Mouse (Mus musculus) ES-E14 (cell line): Measurements from ENCODE around the gene Gp1bb. TPM values are rescaled to one million over a fixed set of nuclear protein-coding genes. Genes with fewer than 3 reads are reported as not detected.

ENCODE experiments used
- DNase-seq: peaks from one replicate; pipeline ENCODE4 v3.0.0-alpha.2; 2013; ENCODE audit warnings: low read depth, low spot score
- H3K27ac ChIP-seq: 2 replicates; pipeline ENCODE4 v1.5.1; 2012; ENCODE audit warnings: low read depth, mild to moderate bottlenecking, low read length, moderate library complexity, mixed read lengths; ENCODE audit not compliant: poor library complexity, insufficient read depth, severe bottlenecking
- H3K36me3 ChIP-seq: 2 replicates; pipeline ENCODE4 v1.6.1; 2012; ENCODE audit warnings: mild to moderate bottlenecking, low read length, moderate library complexity, mixed read lengths; ENCODE audit not compliant: control insufficient read depth, poor library complexity, insufficient read depth, severe bottlenecking
- H3K4me1 ChIP-seq, 2 experiments: fragments of 150-350 bp in 1 of 2; sonication (generic) in 1 of 2; 2 replicates each; pipeline ENCODE4 v1.6.1; 2012; ENCODE audit warnings: low read length in 2 of 2, mild to moderate bottlenecking in 1 of 2, mixed read lengths in 1 of 2; ENCODE audit not compliant: control insufficient read depth in 2 of 2, insufficient read depth in 2 of 2, poor library complexity in 1 of 2
- H3K4me3 ChIP-seq, 2 experiments: fragments of 150-350 bp in 1 of 2; sonication (generic) in 1 of 2; 2 replicates each; pipeline ENCODE4 v1.5.1; 2012; ENCODE audit warnings: low read length in 2 of 2, low read depth in 1 of 2, mild to moderate bottlenecking in 1 of 2, mixed read lengths in 1 of 2; ENCODE audit not compliant: insufficient read depth in 1 of 2, poor library complexity in 1 of 2, severe bottlenecking in 1 of 2
- H3K9ac ChIP-seq: 2 replicates; pipeline ENCODE4 v1.6.1; 2012; ENCODE audit warnings: low read depth, mild to moderate bottlenecking, low read length, mixed read lengths; ENCODE audit not compliant: poor library complexity, insufficient read depth, severe bottlenecking
- H3K9me3 ChIP-seq: fragments of 150-350 bp; sonication (generic); 2 replicates; pipeline ENCODE4 v1.6.1; 2012; ENCODE audit warnings: low read depth, mild to moderate bottlenecking, low read length; ENCODE audit not compliant: control insufficient read depth, insufficient read depth
- CHD2 ChIP-seq: IDR thresholded peaks from 2 replicates; pipeline ENCODE4 v1.6.1; 2014; ENCODE audit warnings: mild to moderate bottlenecking, low read depth, low read length, inconsistent platforms
- HCFC1 ChIP-seq: IDR thresholded peaks from 2 replicates; pipeline ENCODE4 v1.6.1; 2012; ENCODE audit warnings: low read length, inconsistent platforms, borderline replicate concordance; ENCODE audit not compliant: insufficient read depth
- MAFK ChIP-seq: IDR thresholded peaks from 2 replicates; pipeline ENCODE4 v1.6.1; 2014; ENCODE audit warnings: mild to moderate bottlenecking, low read depth, low read length, inconsistent platforms; ENCODE audit not compliant: insufficient read depth
- ZC3H11A ChIP-seq: IDR thresholded peaks from 2 replicates; pipeline ENCODE4 v1.6.1; 2012; ENCODE audit warnings: low read depth, mild to moderate bottlenecking, inconsistent platforms, low read length, borderline replicate concordance
- ZNF384 ChIP-seq: IDR thresholded peaks from 2 replicates; pipeline ENCODE4 v1.6.1; 2012; ENCODE audit warnings: low read depth, low read length, inconsistent platforms
- in situ Hi-C, 2 experiments: fragments of 600-800 bp; cut with MboI; formaldehyde crosslinking; loops; one replicate each; pipeline ENCODE4 v1.15.1; 2025; ENCODE audit warnings: low sequenced_read_pairs in 2 of 2, inconsistent platforms in 1 of 2; ENCODE audit not compliant: unreplicated experiment in 2 of 2
- total RNA-seq: library from RNA; depleted of rRNA; stranded (reverse); fragments of 300-350 nt; gene quantifications from 2 replicates; pipeline ENCODE4 v1.2.3, GENCODE M21; 2012

Gp1bb gene
- total RNA-seq, 1 experiment, result not detected

GRCm38 (mm10) chr16:18618297-18618696 is 3.9 kb downstream of the Gp1bb start:
- no peak for DNase-seq
- H3K36me3 ChIP-seq, result no peaks in the 10 kb centered on the region
- peaks cover 0 to 11% of the 10 kb centered on the region in 2 experiments; a peak in 1 of 4 replicates for H3K4me1 ChIP-seq
- in situ Hi-C loops, result loop anchor here in 1 of 2 experiments (25.0 kb wide), 1 partner anchor 806 kb away; no protein-coding TSS in a partner anchor
- no peak overlapping the region for H3K4me3 ChIP-seq
- H3K27ac ChIP-seq, result no peak overlapping the region
- H3K9me3 ChIP-seq, result no peaks in the 10 kb centered on the region
- H3K9ac ChIP-seq, result no peak overlapping the region
- TF ChIP-seq HCFC1, result no peak
- no peak for TF ChIP-seq ZNF384
- no peak for TF ChIP-seq ZC3H11A
- TF ChIP-seq CHD2, result no peak
- no peak for TF ChIP-seq MAFK

GRCm38 (mm10) chr16:18617370-18618065 is 4.7 kb downstream of the Gp1bb start:
- TF ChIP-seq ZNF384 (no peak), CHD2 (no peak), ZC3H11A (peak; percentile 91), HCFC1 (no peak)
- Histone ChIP-seq H3K36me3 (no peaks in the 10 kb centered on the region), H3K4me3 (peak overlapping the region; percentile 41 to 49; a peak in 3 of 4 replicates), H3K9me3 (no peaks in the 10 kb centered on the region), H3K4me1 (peaks cover 0 to 4% of the 10 kb centered on the region in 2 experiments; a peak in 1 of 4 replicates), H3K9ac (no peak overlapping the region), H3K27ac (no peak overlapping the region)
- peak; percentile 87 for DNase-seq
- in situ Hi-C loops, result loop anchor here in 1 of 2 experiments (25.0 kb wide), 1 partner anchor 805 kb away; no protein-coding TSS in a partner anchor

DNA sequence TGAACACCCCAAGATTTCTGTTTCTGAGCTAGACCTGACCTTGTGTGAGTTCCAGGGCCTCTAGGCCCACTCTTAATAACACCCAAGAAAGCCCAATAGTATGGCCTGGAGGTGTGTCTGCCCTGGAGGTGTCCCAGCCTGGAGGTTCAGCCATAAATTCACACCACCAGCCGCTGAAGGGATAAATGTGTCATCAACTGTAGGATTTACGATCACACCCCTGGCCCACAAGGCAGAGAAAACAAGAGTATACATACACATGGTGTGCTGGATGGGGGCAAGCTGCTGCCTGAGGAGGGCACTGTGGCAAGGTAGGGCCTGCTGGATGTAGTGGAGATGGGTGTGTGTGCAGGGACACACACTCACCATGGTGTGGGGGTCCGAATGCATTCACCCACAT is 8.9 kb downstream of the Gp1bb start:
- in situ Hi-C loops, result loop anchor here in 1 of 2 experiments (5.0 to 25.0 kb wide), 2 partner anchors 171 to 801 kb away; no protein-coding TSS in a partner anchor
- Histone ChIP-seq H3K27ac (no peak overlapping the region), H3K4me3 (no peak overlapping the region), H3K4me1 (no peaks in the 10 kb centered on the region), H3K9me3 (no peaks in the 10 kb centered on the region), H3K9ac (no peak overlapping the region), H3K36me3 (no peaks in the 10 kb centered on the region)
- no peak for DNase-seq
- TF ChIP-seq HCFC1 (no peak), ZNF384 (no peak), ZC3H11A (no peak), MAFK (no peak), CHD2 (no peak)

GRCm38 (mm10) chr16:18611752-18612151 is 10.5 kb downstream of the Gp1bb start:
- in situ Hi-C loops, result loop anchor here in 1 of 2 experiments (5.0 to 25.0 kb wide), 2 partner anchors 169 to 799 kb away; no protein-coding TSS in a partner anchor
- peaks cover 0 to 3% of the 10 kb centered on the region in 2 experiments; a peak in 1 of 4 replicates for H3K4me1 ChIP-seq
- H3K27ac ChIP-seq, result no peak overlapping the region
- no peak overlapping the region for H3K9ac ChIP-seq
- no peak for DNase-seq
- no peaks in the 10 kb centered on the region for H3K9me3 ChIP-seq
- no peak for TF ChIP-seq MAFK
- no peak for TF ChIP-seq ZC3H11A
- TF ChIP-seq CHD2, result no peak
- H3K4me3 ChIP-seq, result no peak overlapping the region
- H3K36me3 ChIP-seq, result no peaks in the 10 kb centered on the region
